Mouse (Mus musculus): ENCODE measurements around the gene Olfr877. TPM values are rescaled to one million over a fixed set of nuclear protein-coding genes. Genes with fewer than 3 reads are reported as not detected.

The Olfr877 gene
- polyA plus RNA-seq (2011; ENCODE audit: insufficient read depth, insufficient read length, low replicate concordance, missing spikeins) = not detected in 2 replicates

DNA sequence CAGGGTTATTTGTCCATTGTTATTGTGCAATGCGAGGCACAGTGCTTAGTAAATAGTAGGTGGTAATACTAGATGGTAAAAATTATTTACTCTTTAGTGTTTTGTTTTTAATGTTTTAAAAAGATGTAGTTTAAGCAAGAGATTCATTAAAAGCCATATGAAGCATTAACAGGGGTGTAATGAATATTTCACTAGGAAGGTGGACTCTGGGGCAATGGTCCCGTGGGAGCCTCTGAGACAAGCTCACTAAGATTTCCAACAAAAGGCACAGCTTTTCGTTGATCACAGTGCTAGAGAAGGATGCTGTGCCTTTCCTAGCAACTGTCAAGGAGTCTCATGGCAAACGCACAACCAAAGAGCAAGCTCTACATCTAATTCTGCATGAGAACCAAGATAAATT, at the start of gene Olfr877:
TSS of gene Olfr877 (plus strand) at position 301 of the 400 bp plus-strand sequence.
- no peak within 1 kb of the TSS for H3K4me3 ChIP-seq (replicated peaks; ENCODE audit: control insufficient read depth, low read depth, low read length)
- no peaks in the 10 kb centered on the region for H3K4me1 ChIP-seq (ENCODE audit: control insufficient read depth, insufficient read depth, low read length)
- 65% methylated on average over 4 of the region's 4 CpGs for WGBS
- no peak for TF ChIP-seq POLR2A (IDR thresholded peaks at IDR 0.05; ENCODE audit: borderline replicate concordance, control insufficient read depth, low read depth, low read length)
- no peak for TF ChIP-seq CTCF (IDR thresholded peaks at IDR 0.05; ENCODE audit: control insufficient read depth, insufficient read depth, low read length)
- H3K27ac ChIP-seq (ENCODE audit: control insufficient read depth, insufficient read depth, low read depth, low read length, poor library complexity) = no peak within 1 kb of the TSS

DNA sequence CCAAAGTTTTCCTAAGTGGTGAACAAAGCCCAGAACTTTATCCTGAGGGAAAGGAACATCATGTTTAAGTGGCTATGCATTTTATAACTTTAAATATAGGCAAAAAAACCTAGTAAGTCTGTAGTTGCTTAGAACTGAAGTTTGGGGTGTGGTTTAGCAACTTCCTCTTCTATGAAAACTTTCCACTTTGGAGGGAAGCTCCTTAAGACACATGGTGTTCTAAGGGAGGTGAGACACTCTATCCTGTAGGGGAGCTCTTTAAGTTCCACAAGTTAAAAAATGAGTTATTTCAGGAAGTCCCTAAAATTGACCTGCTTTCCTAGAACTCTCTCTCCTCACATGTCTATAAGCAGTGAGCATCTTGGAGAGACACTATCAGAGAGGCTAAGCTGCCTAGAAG, 46.8 kb upstream of the Olfr877 start:
- TF ChIP-seq CTCF (IDR thresholded peaks at IDR 0.05; ENCODE audit: control insufficient read depth, insufficient read depth, low read length) = no peak
- no peak for TF ChIP-seq POLR2A (IDR thresholded peaks at IDR 0.05; ENCODE audit: borderline replicate concordance, control insufficient read depth, low read depth, low read length)
- no peaks in the 10 kb centered on the region for H3K4me1 ChIP-seq (ENCODE audit: control insufficient read depth, insufficient read depth, low read length)
- H3K27ac ChIP-seq (ENCODE audit: control insufficient read depth, insufficient read depth, low read depth, low read length, poor library complexity) = no peak overlapping the region
- no peak overlapping the region for H3K4me3 ChIP-seq (replicated peaks; ENCODE audit: control insufficient read depth, low read depth, low read length)

DNA sequence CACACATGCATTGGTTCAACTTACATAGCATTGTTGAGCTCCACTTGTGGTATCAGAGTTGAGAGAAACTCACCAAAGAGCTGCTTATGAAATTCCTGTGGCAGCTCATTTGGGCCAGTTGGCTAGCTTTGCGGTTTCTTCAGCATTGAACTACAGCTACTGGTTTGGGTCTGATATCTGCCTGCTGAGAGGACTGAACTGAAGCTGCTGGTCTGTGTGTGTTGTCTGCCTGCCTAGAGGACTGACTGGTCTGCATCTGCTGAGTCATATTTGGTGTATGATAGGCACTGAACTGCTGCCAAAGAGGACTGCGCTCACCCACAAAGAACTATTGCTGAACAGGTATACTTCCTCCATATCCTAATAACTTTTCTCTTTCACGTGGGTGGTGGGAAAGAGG, 45.6 kb upstream of the Olfr877 start:
- Histone ChIP-seq H3K4me1 (ENCODE audit: control insufficient read depth, insufficient read depth, low read length) (no peaks in the 10 kb centered on the region), H3K27ac (ENCODE audit: control insufficient read depth, insufficient read depth, low read depth, low read length, poor library complexity) (no peak overlapping the region), H3K4me3 (replicated peaks; ENCODE audit: control insufficient read depth, low read depth, low read length) (no peak overlapping the region)
- TF ChIP-seq POLR2A (IDR thresholded peaks at IDR 0.05; ENCODE audit: borderline replicate concordance, control insufficient read depth, low read depth, low read length) (no peak), CTCF (IDR thresholded peaks at IDR 0.05; ENCODE audit: control insufficient read depth, insufficient read depth, low read length) (no peak)
- 40% methylated on average over 3 of the region's 3 CpGs for WGBS

DNA sequence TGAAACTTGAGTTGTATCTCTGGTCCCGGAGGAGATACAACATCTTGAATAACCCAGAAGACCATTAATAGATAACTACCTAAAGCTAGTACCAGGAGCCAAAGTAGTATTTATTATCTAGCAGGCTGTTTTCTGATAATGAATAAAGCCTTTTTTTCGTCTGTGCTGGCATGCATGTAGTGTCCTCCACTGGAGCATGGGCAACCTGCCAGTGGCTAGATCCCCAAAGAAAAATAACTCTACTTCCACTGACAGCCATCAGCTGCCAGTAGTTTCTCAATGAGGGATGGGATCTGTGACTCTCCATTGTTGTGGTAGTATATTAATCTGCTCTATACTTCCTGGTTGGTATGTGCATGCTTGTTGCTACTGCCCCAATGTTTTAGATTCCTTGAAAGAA, 45.1 kb upstream of the Olfr877 start:
- H3K4me3 ChIP-seq (replicated peaks; ENCODE audit: control insufficient read depth, low read depth, low read length) = no peak overlapping the region
- H3K4me1 ChIP-seq (ENCODE audit: control insufficient read depth, insufficient read depth, low read length) = no peaks in the 10 kb centered on the region
- no peak overlapping the region for H3K27ac ChIP-seq (ENCODE audit: control insufficient read depth, insufficient read depth, low read depth, low read length, poor library complexity)
- no peak for TF ChIP-seq CTCF (IDR thresholded peaks at IDR 0.05; ENCODE audit: control insufficient read depth, insufficient read depth, low read length)
- no peak for TF ChIP-seq POLR2A (IDR thresholded peaks at IDR 0.05; ENCODE audit: borderline replicate concordance, control insufficient read depth, low read depth, low read length)
- WGBS = 69% methylated on average over 2 of the region's 2 CpGs

DNA sequence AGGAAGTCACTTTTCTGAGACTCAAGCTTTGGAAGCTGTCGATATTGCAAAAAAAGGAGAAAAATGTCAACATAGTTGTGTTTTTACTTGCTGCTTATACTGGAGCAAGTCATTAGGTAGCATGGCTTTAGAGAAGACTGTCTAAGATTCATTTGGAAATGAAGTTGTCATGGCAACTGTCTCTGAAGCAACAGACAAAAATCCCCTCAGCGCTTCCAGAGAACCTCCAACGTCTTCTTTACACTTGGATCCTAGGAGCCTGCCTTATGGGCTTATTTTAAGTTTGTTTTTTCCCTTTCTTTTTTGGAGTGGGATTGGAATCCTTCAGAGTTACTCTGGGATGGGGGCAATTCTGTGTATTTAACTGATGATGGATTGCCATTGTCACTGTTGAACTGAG, 39.4 kb upstream of the Olfr877 start:
- no peaks in the 10 kb centered on the region for H3K4me1 ChIP-seq (ENCODE audit: control insufficient read depth, insufficient read depth, low read length)
- WGBS = 87% methylated on average over 3 of the region's 3 CpGs
- H3K27ac ChIP-seq (ENCODE audit: control insufficient read depth, insufficient read depth, low read depth, low read length, poor library complexity) = no peak overlapping the region
- TF ChIP-seq POLR2A (IDR thresholded peaks at IDR 0.05; ENCODE audit: borderline replicate concordance, control insufficient read depth, low read depth, low read length) = no peak
- TF ChIP-seq CTCF (IDR thresholded peaks at IDR 0.05; ENCODE audit: control insufficient read depth, insufficient read depth, low read length) = no peak
- H3K4me3 ChIP-seq (replicated peaks; ENCODE audit: control insufficient read depth, low read depth, low read length) = no peak overlapping the region

DNA sequence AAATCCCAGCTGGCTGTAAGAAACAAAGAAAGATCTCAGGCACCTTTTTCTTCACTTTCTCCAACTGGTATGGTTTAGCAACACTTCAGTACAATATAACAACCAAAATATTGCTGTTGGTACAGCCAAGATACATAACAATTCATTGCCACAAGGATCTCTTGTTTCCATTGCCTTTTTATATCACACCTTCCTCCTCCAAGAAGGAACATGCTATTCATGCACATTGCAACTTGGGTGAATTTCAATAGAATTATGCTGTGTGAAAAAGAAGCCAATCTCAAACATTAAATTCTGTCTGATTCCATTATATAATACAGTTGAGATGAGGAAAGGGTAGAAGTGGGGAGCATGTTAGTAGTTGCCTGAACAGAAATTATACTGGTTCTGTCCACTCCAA, 24.2 kb upstream of the Olfr877 start:
- no peak overlapping the region for H3K27ac ChIP-seq (ENCODE audit: control insufficient read depth, insufficient read depth, low read depth, low read length, poor library complexity)
- no peaks in the 10 kb centered on the region for H3K4me1 ChIP-seq (ENCODE audit: control insufficient read depth, insufficient read depth, low read length)
- H3K4me3 ChIP-seq (replicated peaks; ENCODE audit: control insufficient read depth, low read depth, low read length) = no peak overlapping the region
- TF ChIP-seq CTCF (IDR thresholded peaks at IDR 0.05; ENCODE audit: control insufficient read depth, insufficient read depth, low read length) (no peak), POLR2A (IDR thresholded peaks at IDR 0.05; ENCODE audit: borderline replicate concordance, control insufficient read depth, low read depth, low read length) (no peak)

DNA sequence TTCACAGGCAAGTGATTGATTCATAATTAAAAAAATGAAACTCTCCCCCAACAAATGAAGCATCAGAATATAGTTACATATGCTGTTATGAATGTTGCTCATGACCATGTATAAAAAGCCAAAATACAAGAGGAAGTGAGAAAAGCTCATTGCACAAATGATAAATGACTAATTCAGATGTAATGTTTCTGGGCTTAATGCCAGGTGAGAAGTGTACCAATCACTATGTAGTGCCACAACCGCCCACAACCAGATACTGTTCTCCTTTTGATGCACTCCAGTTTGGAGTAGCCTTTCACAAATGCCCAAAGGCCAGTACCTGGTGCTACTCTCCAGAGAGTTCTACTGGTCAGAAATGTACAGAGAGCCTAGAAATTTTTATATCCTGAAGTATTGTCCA, 20.7 kb upstream of the Olfr877 start:
- TF ChIP-seq POLR2A (IDR thresholded peaks at IDR 0.05; ENCODE audit: borderline replicate concordance, control insufficient read depth, low read depth, low read length) (no peak), CTCF (IDR thresholded peaks at IDR 0.05; ENCODE audit: control insufficient read depth, insufficient read depth, low read length) (no peak)
- 0% methylated on average over 1 of the region's 1 CpGs for WGBS
- no peaks in the 10 kb centered on the region for H3K4me1 ChIP-seq (ENCODE audit: control insufficient read depth, insufficient read depth, low read length)
- no peak overlapping the region for H3K4me3 ChIP-seq (replicated peaks; ENCODE audit: control insufficient read depth, low read depth, low read length)
- H3K27ac ChIP-seq (ENCODE audit: control insufficient read depth, insufficient read depth, low read depth, low read length, poor library complexity) = no peak overlapping the region

DNA sequence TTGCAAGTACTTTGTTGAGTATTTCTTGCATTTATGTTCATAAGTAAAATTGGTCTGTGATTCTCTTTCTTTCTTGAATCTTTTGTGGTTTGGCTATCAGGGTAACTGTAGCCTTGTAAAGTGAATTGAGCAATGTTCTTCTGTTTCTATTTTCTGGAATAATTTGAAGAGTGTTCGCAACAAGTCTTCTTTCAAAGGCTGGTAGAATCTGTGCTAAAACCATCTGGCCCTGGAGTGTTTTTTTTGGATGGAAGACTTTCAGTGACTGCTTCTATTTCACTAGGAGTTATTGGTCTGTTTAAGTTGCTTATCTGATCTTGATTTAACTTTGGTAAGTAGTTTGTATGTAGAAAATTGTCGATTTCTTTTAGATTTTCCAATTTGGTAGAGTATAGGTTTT, 4.8 kb upstream of the Olfr877 start:
- TF ChIP-seq POLR2A (IDR thresholded peaks at IDR 0.05; ENCODE audit: borderline replicate concordance, control insufficient read depth, low read depth, low read length) (no peak), CTCF (IDR thresholded peaks at IDR 0.05; ENCODE audit: control insufficient read depth, insufficient read depth, low read length) (no peak)
- Histone ChIP-seq H3K27ac (ENCODE audit: control insufficient read depth, insufficient read depth, low read depth, low read length, poor library complexity) (no peak overlapping the region), H3K4me3 (replicated peaks; ENCODE audit: control insufficient read depth, low read depth, low read length) (no peak overlapping the region), H3K4me1 (ENCODE audit: control insufficient read depth, insufficient read depth, low read length) (no peaks in the 10 kb centered on the region)
- 60% methylated on average over 2 of the region's 2 CpGs for WGBS

DNA sequence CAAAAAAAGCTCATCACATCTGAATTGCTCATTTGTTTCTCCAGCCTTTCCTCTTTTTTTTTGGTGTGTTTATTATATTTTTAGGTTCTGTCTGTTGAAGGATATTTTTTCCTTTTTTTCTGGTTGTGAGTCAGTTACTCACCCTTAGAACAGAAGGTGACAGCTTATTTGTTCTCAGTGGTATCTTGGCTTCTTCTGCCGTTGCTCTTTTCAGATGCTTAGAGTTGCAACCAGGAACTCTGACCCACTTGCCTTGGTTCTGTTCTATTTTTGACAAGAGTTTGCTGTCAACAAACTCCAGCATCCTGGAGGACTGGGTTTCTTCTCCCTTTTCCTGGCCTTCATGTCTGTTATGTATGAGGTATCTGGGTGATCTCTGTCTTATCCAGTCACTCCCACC, 9.3 kb downstream of the Olfr877 start:
- WGBS = 62% methylated on average over 1 of the region's 1 CpGs
- H3K27ac ChIP-seq (ENCODE audit: control insufficient read depth, insufficient read depth, low read depth, low read length, poor library complexity) = no peak overlapping the region
- no peak overlapping the region for H3K4me3 ChIP-seq (replicated peaks; ENCODE audit: control insufficient read depth, low read depth, low read length)
- no peaks in the 10 kb centered on the region for H3K4me1 ChIP-seq (ENCODE audit: control insufficient read depth, insufficient read depth, low read length)
- no peak for TF ChIP-seq CTCF (IDR thresholded peaks at IDR 0.05; ENCODE audit: control insufficient read depth, insufficient read depth, low read length)
- TF ChIP-seq POLR2A (IDR thresholded peaks at IDR 0.05; ENCODE audit: borderline replicate concordance, control insufficient read depth, low read depth, low read length) = no peak
